Mouse (Mus musculus) C2C12 (cell line): ENCODE measurements at regions not wholly inside any gene's neighbourhood (a gene's known extent, or its start where the extent isn't known, plus 50 kb on each side); places are given as distances from the start of the nearest gene placed in this dataset.

Experiments used
- H3K27me3 ChIP-seq: one replicate; pipeline ENCODE4 v1.6.1; 2011; ENCODE audit not compliant: control insufficient read depth, insufficient read depth, insufficient read length
- H3K36me3 ChIP-seq: one replicate; pipeline ENCODE4 v1.6.1; 2011; ENCODE audit not compliant: control insufficient read depth, insufficient read depth
- H3K4me3 ChIP-seq: one replicate; pipeline ENCODE4 v1.5.1; 2011; ENCODE audit warnings: mild to moderate bottlenecking, control low read depth; ENCODE audit not compliant: poor library complexity, insufficient read depth, severe bottlenecking
- H3K79me2 ChIP-seq: one replicate; pipeline ENCODE4 v1.6.1; 2011; ENCODE audit not compliant: control insufficient read depth, insufficient read depth
- H3K79me3 ChIP-seq: one replicate; pipeline ENCODE4 v1.6.1; 2011; ENCODE audit warnings: low read depth, control low read depth
- H3ac ChIP-seq: one replicate; pipeline ENCODE3; 2011; ENCODE audit warnings: low read depth; ENCODE audit not compliant: control insufficient read depth, insufficient read length
- CEBPB ChIP-seq: IDR thresholded peaks from one replicate; pipeline ENCODE4 v1.6.1; 2011; ENCODE audit warnings: low read depth, mild to moderate bottlenecking, control low read depth, moderate library complexity
- CTCF ChIP-seq: IDR thresholded peaks from one replicate; pipeline ENCODE4 v1.5.1; 2011; ENCODE audit not compliant: control insufficient read depth, insufficient read depth, insufficient read length
- FOSL1 ChIP-seq: IDR thresholded peaks from one replicate; pipeline ENCODE4 v1.8.0; 2011; ENCODE audit warnings: mild to moderate bottlenecking, low read length; ENCODE audit not compliant: poor library complexity, insufficient read depth, severe bottlenecking
- MAX ChIP-seq: IDR thresholded peaks from one replicate; pipeline ENCODE4 v1.6.1; 2011; ENCODE audit warnings: mild to moderate bottlenecking, control low read depth
- MYOD1 ChIP-seq: IDR thresholded peaks from one replicate; pipeline ENCODE4 v1.6.1; 2011; ENCODE audit warnings: low read depth; ENCODE audit not compliant: control insufficient read depth, insufficient read length
- MYOG ChIP-seq: IDR thresholded peaks from one replicate; pipeline ENCODE4 v1.6.1; 2011; ENCODE audit not compliant: control insufficient read depth, insufficient read length; ENCODE audit errors: extremely low read depth
- USF1 ChIP-seq: IDR thresholded peaks from one replicate; pipeline ENCODE4 v1.6.1; 2011; ENCODE audit warnings: low read depth, mild to moderate bottlenecking, control low read depth, moderate library complexity

- no peaks in the 10 kb centered on the region for H3K36me3 ChIP-seq
- TF ChIP-seq CTCF (no peak), FOSL1 (no peak), USF1 (no peak), MYOD1 (no peak), MYOG (no peak), CEBPB (no peak), MAX (no peak)
- no peak overlapping the region for H3K4me3 ChIP-seq
- H3K79me3 ChIP-seq = no peaks in the 10 kb centered on the region
- peaks cover under 1% of the 10 kb centered on the region for H3K27me3 ChIP-seq
- no peaks in the 10 kb centered on the region for H3K79me2 ChIP-seq
- H3ac ChIP-seq = no peak overlapping the region
These were observed 87.3 kb upstream of the Zfp618 start for GRCm38 (mm10) chr4:62878063-62878462.

DNA sequence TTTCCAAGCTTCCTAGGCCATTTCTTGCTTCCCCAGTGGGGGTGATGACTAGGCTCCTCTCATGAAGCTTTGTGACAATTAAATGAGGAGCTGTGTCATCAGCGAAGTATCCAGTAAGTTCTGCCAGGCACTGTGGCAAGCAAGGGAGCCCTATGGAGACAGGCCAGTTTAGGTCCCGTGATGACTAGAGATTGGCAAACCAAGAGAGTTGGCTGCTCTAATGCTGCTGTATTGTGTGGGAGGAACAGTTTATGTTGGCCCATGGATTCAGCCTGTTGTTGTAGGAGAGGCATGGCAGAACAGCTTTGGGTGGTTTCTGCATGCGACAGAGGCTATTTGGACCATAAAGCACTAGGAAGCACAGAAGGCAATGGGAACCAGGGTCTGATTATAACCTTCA lies 86.4 kb upstream of the Zfp618 start:
- no peak overlapping the region for H3ac ChIP-seq
- H3K27me3 ChIP-seq = peaks cover 6% of the 10 kb centered on the region
- no peak for TF ChIP-seq CEBPB
- no peak for TF ChIP-seq CTCF
- TF ChIP-seq MAX = no peak
- TF ChIP-seq FOSL1 = no peak
- TF ChIP-seq MYOG = no peak
- no peak for TF ChIP-seq USF1
- TF ChIP-seq MYOD1 = no peak
- no peaks in the 10 kb centered on the region for H3K36me3 ChIP-seq
- no peak overlapping the region for H3K4me3 ChIP-seq
- H3K79me2 ChIP-seq = no peaks in the 10 kb centered on the region
- no peaks in the 10 kb centered on the region for H3K79me3 ChIP-seq

GRCm38 (mm10) chr4:62881824-62882223 lies 83.5 kb upstream of the Zfp618 start:
- Histone ChIP-seq H3K27me3 (peaks cover 6% of the 10 kb centered on the region), H3K79me2 (no peaks in the 10 kb centered on the region), H3ac (no peak overlapping the region), H3K36me3 (no peaks in the 10 kb centered on the region), H3K79me3 (no peaks in the 10 kb centered on the region), H3K4me3 (no peak overlapping the region)
- TF ChIP-seq MAX = no peak
- no peak for TF ChIP-seq MYOD1
- no peak for TF ChIP-seq MYOG
- no peak for TF ChIP-seq USF1

- Histone ChIP-seq H3ac (no peak overlapping the region), H3K79me3 (no peaks in the 10 kb centered on the region), H3K36me3 (no peaks in the 10 kb centered on the region), H3K4me3 (no peak overlapping the region), H3K27me3 (peaks cover 6% of the 10 kb centered on the region), H3K79me2 (no peaks in the 10 kb centered on the region)
- TF ChIP-seq MYOG (no peak), MYOD1 (no peak), CEBPB (no peak), CTCF (no peak), USF1 (no peak)
These were observed 83.1 kb upstream of the Zfp618 start for GRCm38 (mm10) chr4:62882276-62882675.

DNA sequence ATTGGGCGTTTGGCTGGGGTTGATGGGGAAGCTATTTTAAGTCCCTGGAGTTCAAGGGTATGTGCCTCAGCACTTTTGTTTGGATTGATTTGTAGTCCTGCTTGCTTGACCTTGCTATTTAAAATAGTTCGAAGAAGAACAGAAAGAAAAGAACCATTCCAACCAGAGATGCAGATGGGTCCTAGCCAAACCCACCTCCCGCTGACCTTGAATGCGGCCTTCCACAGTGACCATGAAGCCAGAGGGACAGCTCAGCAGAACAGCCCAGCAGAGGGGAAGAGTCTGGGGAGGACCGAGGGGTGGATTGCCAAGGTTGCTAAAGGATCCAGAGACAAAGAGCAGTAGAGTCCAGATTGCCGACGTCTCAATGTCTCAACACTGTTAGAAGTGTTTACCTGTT lies 76.6 kb upstream of the Zfp618 start:
- H3K27me3 ChIP-seq = peaks cover 25% of the 10 kb centered on the region
- no peaks in the 10 kb centered on the region for H3K79me2 ChIP-seq
- H3K79me3 ChIP-seq = no peaks in the 10 kb centered on the region
- TF ChIP-seq CTCF = no peak
- no peak for TF ChIP-seq MYOD1
- TF ChIP-seq MYOG = no peak
- H3ac ChIP-seq = no peak overlapping the region
- H3K4me3 ChIP-seq = no peak overlapping the region
- H3K36me3 ChIP-seq = no peaks in the 10 kb centered on the region

DNA sequence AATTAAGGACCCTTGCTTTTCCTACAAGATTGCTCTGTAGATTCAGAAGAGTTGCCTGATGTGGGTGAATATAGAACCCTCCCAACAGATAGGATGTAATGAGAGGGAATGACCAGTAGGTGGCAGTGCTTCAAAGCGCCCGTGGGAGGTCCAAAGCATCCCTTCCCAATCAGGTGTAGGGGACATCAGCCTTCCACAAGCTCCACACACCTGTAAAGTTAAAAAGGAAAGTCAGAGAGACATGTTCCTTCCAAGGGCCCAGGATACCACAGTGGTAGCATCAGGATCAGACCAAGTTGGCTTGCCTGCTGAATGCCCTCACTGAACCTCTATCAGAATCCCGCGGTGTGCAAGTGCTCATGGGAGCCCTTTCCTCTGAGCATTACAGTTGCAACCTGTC lies 75.7 kb upstream of the Zfp618 start:
- Histone ChIP-seq H3K79me2 (no peaks in the 10 kb centered on the region), H3ac (no peak overlapping the region), H3K27me3 (peaks cover 25% of the 10 kb centered on the region), H3K36me3 (no peaks in the 10 kb centered on the region), H3K79me3 (no peaks in the 10 kb centered on the region), H3K4me3 (no peak overlapping the region)
- TF ChIP-seq USF1 (no peak), MYOG (no peak), CTCF (peak; percentile 30)
